Comparison of ENCODE assay signal across 8 mouse cellular contexts in genomic region chr10:67285176-67285814, GRCm38 (mm10). TPM values are rescaled to one million over a fixed set of nuclear protein-coding genes. Genes with fewer than 3 reads are reported as not detected.
DNase-seq lines count a peak whose midpoint lies in the region; ATAC-seq lines count a peak whose summit lies in the region.

TSS of gene Nrbf2 (minus strand) at chr10:67285305.

- H3K4me1 ChIP-seq in hindbrain, embryonic 11.5 days (replicated peaks; ENCODE audit: control insufficient read depth, insufficient read depth, low read length) = peaks cover 7% of the 10 kb centered on the region

- H3K9ac ChIP-seq in hindbrain, embryonic 11.5 days (ENCODE audit: low read depth, low read length) = peak within 1 kb of the TSS; percentile 90

- H3K27me3 ChIP-seq in hindbrain, embryonic 11.5 days (ENCODE audit: control insufficient read depth, insufficient read depth, low read length) = no peaks in the 10 kb centered on the region

- peak; percentile 95 for DNase-seq in MN1 (ENCODE audit: low spot score)
- peak; percentile 89 for DNase-seq in cerebellum, adult 9-10 months
- DNase-seq in frontal cortex, adult 2 months (ENCODE audit: extremely low spot score in 1 of 2, low spot score in 1 of 2) = peak; percentile 71 to 79
- DNase-seq in hindbrain, embryonic 11.5 days (ENCODE audit: low spot score) = peak; percentile 94
- DNase-seq in layer of hippocampus, postnatal 10 days (ENCODE audit: low spot score in 2 of 2) = peak; percentile 76 to 83
- DNase-seq in lung, postnatal 10 days = peak; percentile 92
- peak; percentile 85 for DNase-seq in ovary, postnatal 36 days (ENCODE audit: low spot score)
- DNase-seq in thymus, postnatal 25 days = peak; percentile 85

- peak within 1 kb of the TSS; percentile 93 for H3K4me3 ChIP-seq in hindbrain, embryonic 11.5 days (ENCODE audit: low read depth, low read length)

- no peaks in the 10 kb centered on the region for H3K36me3 ChIP-seq in hindbrain, embryonic 11.5 days (ENCODE audit: control insufficient read depth, insufficient read depth, low read length)

- WGBS in hindbrain, embryonic 11.5 days = 6% methylated on average over 26 of the region's 52 CpGs

- peak; percentile 94 for ATAC-seq in hindbrain, embryonic 11.5 days (ENCODE audit: low FRiP score)

- H3K9me3 ChIP-seq in hindbrain, embryonic 11.5 days (ENCODE audit: control insufficient read depth, low read length) = no peaks in the 10 kb centered on the region

- peak within 1 kb of the TSS; percentile 63; the same call in 1 of the 2 replicates for H3K27ac ChIP-seq in hindbrain, embryonic 11.5 days (ENCODE audit: low read depth, low read length)

- H3K4me2 ChIP-seq in hindbrain, embryonic 11.5 days (replicated peaks; ENCODE audit: low read depth, low read length) = peak within 1 kb of the TSS; percentile 88

RNA-seq across cellular contexts. Expression of gene Nrbf2, which starts in this region (rescaled TPM):
- polyA plus RNA-seq in frontal cortex, adult 2 months (2012; rRNA removed) = 18.6 and 19.7 TPM in 2 replicates
- 49.5 and 51.5 TPM in 2 replicates for polyA plus RNA-seq in hindbrain, embryonic 11.5 days (2014; fragmentation: Nextera tagmentation; extraction: Ambion mirVana)
- total RNA-seq in layer of hippocampus, postnatal 10 days (2021) = 10 to 100 TPM; 14.8 to 16.6 TPM

Comparison
In these comparisons a context has a peak if more than half of its experiments do, and no peak if none do; other contexts are left out.
1. Peak in every context shown above with its lines: DNase-seq, ATAC-seq, H3K4me3 ChIP-seq and H3K27ac ChIP-seq.